Mouse (Mus musculus): ENCODE data around the gene Catsper1.

Catsper1 gene

GRCm38 (mm10) chr19:5389647-5390046, 54.1 kb downstream of the Catsper1 start:
- in situ Hi-C loops (cut with MboI; ENCODE audit: unreplicated experiment in 2 of 2), result no loop called here

- in situ Hi-C loops (cut with MboI; ENCODE audit: unreplicated experiment in 2 of 2), result no loop called here
These were observed 54.9 kb downstream of the Catsper1 start for GRCm38 (mm10) chr19:5390416-5390815.

GRCm38 (mm10) chr19:5392892-5393291, 57.4 kb downstream of the Catsper1 start:
- in situ Hi-C loops (cut with MboI; ENCODE audit: unreplicated experiment in 2 of 2), result no loop called here
